Mouse (Mus musculus) ES-E14 (cell line): ENCODE results near the gene Pramef12.

ENCODE experiments used
- CHD2 ChIP-seq: IDR thresholded peaks from 2 replicates; pipeline ENCODE4 v1.6.1; 2014; ENCODE audit warnings: mild to moderate bottlenecking, low read depth, low read length, inconsistent platforms
- HCFC1 ChIP-seq: IDR thresholded peaks from 2 replicates; pipeline ENCODE4 v1.6.1; 2012; ENCODE audit warnings: low read length, inconsistent platforms, borderline replicate concordance; ENCODE audit not compliant: insufficient read depth
- ZC3H11A ChIP-seq: IDR thresholded peaks from 2 replicates; pipeline ENCODE4 v1.6.1; 2012; ENCODE audit warnings: low read depth, mild to moderate bottlenecking, inconsistent platforms, low read length, borderline replicate concordance

DNA sequence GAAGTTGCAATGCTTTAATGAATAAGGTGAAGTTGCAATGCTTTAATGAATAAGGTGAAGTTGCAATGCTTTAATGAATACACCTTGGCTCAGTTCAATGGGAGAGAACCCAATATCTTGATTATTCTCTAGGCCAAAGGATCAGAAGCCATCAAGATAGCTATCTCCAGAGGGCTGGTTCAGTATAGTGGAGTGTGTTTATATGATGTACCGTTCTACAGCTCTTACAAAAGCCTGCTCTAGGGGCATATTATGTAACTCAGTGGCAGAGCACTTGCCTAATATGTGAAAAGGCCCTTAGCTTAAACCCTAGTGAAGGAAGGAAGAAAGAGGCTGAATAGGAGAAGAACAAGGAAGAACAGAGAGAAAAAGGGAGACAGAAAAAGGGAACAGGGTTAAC is 33.3 kb upstream of the Pramef12 start:
- TF ChIP-seq CHD2 (no peak), HCFC1 (no peak), ZC3H11A (no peak)
